Mouse (Mus musculus) heart, embryonic 11.5 days (tissue): ENCODE measurements around the gene Zc3h12c. TPM values are rescaled to one million over a fixed set of nuclear protein-coding genes. Genes with fewer than 3 reads are reported as not detected.

Experiments used
- ATAC-seq: fragments of 200-750 bp; cut with Nextera tagmentation; replicated peaks from 2 replicates; pipeline ENCODE4 v1.8.0; 2017; ENCODE audit warnings: moderate library complexity; ENCODE audit not compliant: insufficient number of reproducible peaks, low FRiP score, low TSS enrichment
- H3K27ac ChIP-seq: fragments of 300-500 bp; sonication (generic); 2 replicates; pipeline ENCODE4 v1.5.1; 2014; ENCODE audit warnings: mild to moderate bottlenecking, low read depth, low read length
- H3K27me3 ChIP-seq: fragments of 300-500 bp; sonication (generic); 2 replicates; pipeline ENCODE4 v1.6.1; 2014; ENCODE audit warnings: mild to moderate bottlenecking, low read length, mixed read lengths; ENCODE audit not compliant: control insufficient read depth, insufficient read depth
- H3K36me3 ChIP-seq: fragments of 300-500 bp; sonication (generic); 2 replicates; pipeline ENCODE4 v1.6.1; 2014; ENCODE audit warnings: mild to moderate bottlenecking, low read length, moderate library complexity, mixed read lengths; ENCODE audit not compliant: control insufficient read depth, insufficient read depth
- H3K4me1 ChIP-seq: fragments of 300-500 bp; sonication (generic); 2 replicates; pipeline ENCODE4 v1.6.1; 2014; ENCODE audit warnings: low read length; ENCODE audit not compliant: control insufficient read depth, insufficient read depth
- H3K4me2 ChIP-seq: fragments of 300-500 bp; sonication (generic); 2 replicates; pipeline ENCODE4 v1.6.1; 2014; ENCODE audit warnings: mild to moderate bottlenecking, moderate library complexity
- H3K4me3 ChIP-seq: fragments of 300-500 bp; sonication (generic); 2 replicates; pipeline ENCODE4 v1.5.1; 2014; ENCODE audit warnings: low read depth, low read length
- H3K9ac ChIP-seq: fragments of 300-500 bp; sonication (generic); 2 replicates; pipeline ENCODE4 v1.6.1; 2014; ENCODE audit warnings: mild to moderate bottlenecking, low read depth, low read length, moderate library complexity
- H3K9me3 ChIP-seq: fragments of 300-500 bp; sonication (generic); replicated peaks from 2 replicates; pipeline ENCODE4 v1.6.1; 2016; ENCODE audit warnings: low read length; ENCODE audit not compliant: control insufficient read depth
- WGBS: fragments of 180-500 bp; shearing (Covaris S2); extraction: QIAGEN DNeasy Blood & Tissue Kit; methylation state at CpG from one replicate; pipeline ENCODE4 v1.1.7; 2014; ENCODE audit not compliant: insufficient replicate concordance; 5-methylcytosine and 5-hydroxymethylcytosine counted together
- polyA plus RNA-seq: library from polyadenylated mRNA; unstranded; fragments of >200 nt; fragmentation: Nextera tagmentation; extraction: Ambion mirVana; gene quantifications from 2 replicates; pipeline ENCODE4 v1.2.1, GENCODE M21; 2014

Gene Zc3h12c
- polyA plus RNA-seq, 1 experiment from 2014 or later = 3.8 TPM

DNA sequence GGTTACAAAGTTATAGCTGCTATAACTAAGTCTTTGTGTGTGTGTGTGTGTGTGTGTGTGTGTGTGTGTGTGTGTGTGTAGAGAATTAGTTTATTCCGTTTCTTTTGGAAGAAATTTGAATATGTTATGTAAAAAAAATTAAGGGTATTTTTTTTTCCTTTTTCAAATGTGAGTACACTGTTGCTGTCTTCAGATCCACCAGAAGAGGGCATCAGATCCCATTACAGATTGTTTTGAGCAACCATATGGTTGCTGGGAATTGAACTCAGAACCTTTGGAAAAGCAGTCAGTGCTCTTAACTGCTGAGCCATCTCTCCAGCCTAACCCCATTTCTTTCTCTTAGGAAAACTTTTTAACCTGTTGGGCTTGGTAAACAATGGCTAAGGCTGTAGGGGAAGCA is 7.9 kb downstream of the Zc3h12c start:
- 77% methylated on average over 1 of the region's 1 CpGs for WGBS
- no peak for ATAC-seq

DNA sequence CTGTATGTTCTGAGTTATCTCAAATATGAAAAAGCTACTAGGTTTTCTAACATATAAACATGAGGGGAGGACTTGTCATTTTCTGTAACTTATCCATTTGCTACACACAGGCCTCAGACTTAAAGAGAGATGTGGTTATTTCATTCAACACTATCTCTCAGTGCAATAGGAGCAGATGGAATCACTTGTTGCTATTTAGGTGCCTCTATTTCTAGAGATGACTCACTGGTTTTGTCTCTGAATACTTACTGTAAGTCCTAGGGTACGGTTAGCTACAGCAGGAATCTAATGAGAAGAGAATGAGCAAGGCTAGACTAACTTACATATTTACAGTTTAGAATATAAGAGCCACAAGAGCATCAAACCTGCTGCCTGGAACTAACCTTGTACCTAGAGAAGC is 9.8 kb downstream of the Zc3h12c start:
- WGBS = 38% methylated on average over 1 of the region's 1 CpGs
- Histone ChIP-seq H3K36me3 (no peaks in the 10 kb centered on the region), H3K9me3 (no peaks in the 10 kb centered on the region), H3K4me1 (peaks cover 8% of the 10 kb centered on the region), H3K27me3 (no peaks in the 10 kb centered on the region), H3K4me3 (no peak overlapping the region), H3K27ac (no peak overlapping the region), H3K4me2 (no peak overlapping the region), H3K9ac (no peak overlapping the region)
- no peak for ATAC-seq

More for the DNA sequence above, 7.9 kb downstream of the Zc3h12c start:
- no peaks in the 10 kb centered on the region for H3K36me3 ChIP-seq
- H3K9me3 ChIP-seq = no peaks in the 10 kb centered on the region
- no peak overlapping the region for H3K27ac ChIP-seq
- H3K4me2 ChIP-seq = no peak overlapping the region
- H3K27me3 ChIP-seq = no peaks in the 10 kb centered on the region
- no peak overlapping the region for H3K4me3 ChIP-seq
- H3K9ac ChIP-seq = no peak overlapping the region
- H3K4me1 ChIP-seq = no peaks in the 10 kb centered on the region

DNA sequence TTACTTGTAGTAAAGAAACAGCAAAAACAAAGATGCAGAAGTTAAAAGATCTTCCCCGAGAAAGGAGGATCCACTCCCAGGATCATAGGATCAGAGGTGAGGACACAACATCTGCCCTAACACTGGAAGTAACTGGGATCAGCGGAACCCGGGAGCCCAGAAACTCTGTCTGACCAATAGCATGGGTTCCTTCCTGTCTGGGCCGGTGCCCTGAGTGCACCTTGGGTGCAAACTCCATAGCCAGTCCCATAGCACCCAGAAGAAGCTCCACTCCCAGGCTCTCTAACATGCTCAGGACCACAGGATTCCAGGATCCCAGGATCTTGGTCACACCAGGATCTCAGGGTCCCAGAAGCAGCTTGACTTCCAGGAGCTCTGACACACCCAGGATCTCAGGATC is 13.0 kb downstream of the Zc3h12c start:
- Histone ChIP-seq H3K9me3 (no peaks in the 10 kb centered on the region), H3K27me3 (no peaks in the 10 kb centered on the region), H3K27ac (no peak overlapping the region), H3K4me2 (no peak overlapping the region), H3K36me3 (no peaks in the 10 kb centered on the region), H3K4me1 (peaks cover 8% of the 10 kb centered on the region), H3K4me3 (no peak overlapping the region), H3K9ac (no peak overlapping the region)
- 75% methylated on average over 4 of the region's 4 CpGs for WGBS
- ATAC-seq = no peak

DNA sequence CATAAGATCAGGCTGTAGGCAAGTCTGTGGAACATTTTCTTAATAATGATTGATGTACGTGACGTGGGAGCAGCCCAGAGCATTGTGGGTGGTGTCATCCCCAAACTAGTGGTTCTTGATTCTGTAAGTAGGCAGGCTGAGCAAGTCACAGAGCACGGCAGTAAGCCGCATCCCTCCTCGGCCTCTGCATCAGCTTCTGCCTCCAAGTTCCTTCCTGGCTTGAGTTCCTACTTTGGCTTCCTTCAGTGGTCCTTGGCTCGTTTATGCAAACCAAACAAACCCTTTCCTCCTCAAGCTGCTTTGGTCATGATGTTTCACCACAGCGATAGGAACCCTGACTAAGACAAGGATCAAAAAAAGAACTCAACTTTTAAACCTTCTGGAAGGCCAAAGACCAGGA is 14.1 kb downstream of the Zc3h12c start:
- H3K9me3 ChIP-seq = no peaks in the 10 kb centered on the region
- H3K9ac ChIP-seq = no peak overlapping the region
- H3K4me2 ChIP-seq = no peak overlapping the region
- peaks cover 8% of the 10 kb centered on the region for H3K4me1 ChIP-seq
- no peak overlapping the region for H3K4me3 ChIP-seq
- H3K27ac ChIP-seq = no peak overlapping the region
- ATAC-seq = no peak
- 66% methylated on average over 7 of the region's 7 CpGs for WGBS
- H3K27me3 ChIP-seq = no peaks in the 10 kb centered on the region
- H3K36me3 ChIP-seq = no peaks in the 10 kb centered on the region

DNA sequence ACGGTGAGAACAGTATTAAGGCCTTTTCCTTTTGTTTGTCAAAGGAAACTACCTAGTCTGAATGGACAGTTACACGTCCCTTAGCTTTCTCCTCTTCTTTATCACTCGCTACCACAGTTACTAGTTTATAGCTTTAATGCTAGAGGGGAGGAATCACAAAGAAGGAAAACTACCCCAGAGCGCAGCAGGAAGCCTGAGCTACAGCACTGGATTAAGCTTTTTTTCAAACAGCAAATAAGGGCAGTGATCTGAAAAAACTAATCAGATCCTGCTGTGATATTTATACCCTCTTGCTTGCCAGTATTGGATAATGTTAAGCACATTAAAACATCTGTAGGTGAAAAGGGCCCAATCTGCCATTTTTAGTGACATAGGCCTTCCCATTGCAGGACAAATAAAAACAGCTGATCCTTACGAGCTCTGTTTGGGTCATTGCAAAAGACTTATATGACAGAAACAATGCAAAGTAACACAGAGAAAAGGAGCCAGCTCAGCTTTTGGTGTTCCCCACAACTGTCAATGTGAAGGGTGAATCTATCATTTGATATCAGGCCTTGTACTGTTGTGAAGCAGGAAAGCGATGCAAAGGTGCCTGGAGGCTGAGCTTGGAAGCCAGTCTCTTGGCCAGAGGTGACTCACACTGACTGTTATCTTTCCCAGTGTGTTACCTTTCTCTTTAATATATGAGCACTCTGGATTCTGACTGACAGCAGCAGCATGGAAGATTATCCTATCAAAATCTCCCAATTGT is 16.1 kb downstream of the Zc3h12c start:
- Histone ChIP-seq H3K4me2 (no peak overlapping the region), H3K9ac (no peak overlapping the region), H3K27me3 (no peaks in the 10 kb centered on the region), H3K27ac (no peak overlapping the region), H3K4me1 (peaks cover 12% of the 10 kb centered on the region), H3K36me3 (no peaks in the 10 kb centered on the region), H3K9me3 (no peaks in the 10 kb centered on the region), H3K4me3 (no peak overlapping the region)
- WGBS = 77% methylated on average over 6 of the region's 6 CpGs
- no peak for ATAC-seq

DNA sequence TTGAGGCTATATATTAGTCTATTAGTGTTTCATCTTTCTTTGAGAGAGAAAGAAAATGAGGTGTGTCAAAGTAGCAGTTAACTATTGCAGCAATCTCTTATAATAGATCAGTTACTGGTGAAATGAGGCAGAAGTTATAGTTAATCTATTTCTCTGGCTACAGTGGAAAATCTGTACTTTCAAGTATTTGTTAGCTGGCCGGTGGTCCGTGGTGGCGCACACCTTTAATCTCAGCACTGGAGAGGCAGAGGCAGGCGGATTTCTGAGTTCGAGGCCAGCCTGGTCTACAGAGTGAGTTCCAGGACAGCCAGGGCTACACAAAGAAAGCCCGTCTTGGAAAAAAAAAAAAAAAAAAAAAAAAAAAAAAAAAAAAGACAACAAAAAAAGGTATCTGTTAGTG is 18.6 kb downstream of the Zc3h12c start:
- H3K27ac ChIP-seq = no peak overlapping the region
- 73% methylated on average over 6 of the region's 6 CpGs for WGBS
- ATAC-seq = no peak

DNA sequence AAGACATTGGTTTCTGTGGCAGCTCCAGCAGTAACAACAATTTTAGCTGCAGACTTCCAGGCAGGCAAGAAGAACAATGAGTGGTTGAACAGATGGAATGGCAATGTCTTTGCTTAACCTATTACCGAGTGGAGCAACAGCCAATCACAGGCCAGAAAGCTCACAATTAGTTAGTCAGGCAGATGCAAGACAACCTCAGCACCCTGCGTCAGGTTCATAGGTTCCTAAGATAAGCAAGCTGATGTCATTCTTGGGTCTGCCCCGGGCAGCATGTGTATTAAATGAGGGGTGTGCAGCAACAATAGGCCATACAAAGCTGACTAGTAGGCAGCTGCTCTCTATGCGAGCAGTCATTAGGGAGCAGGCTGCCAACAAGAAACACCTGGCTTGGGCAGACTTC is 19.1 kb downstream of the Zc3h12c start:
- H3K4me3 ChIP-seq = no peak overlapping the region
- no peak for ATAC-seq

More for the DNA sequence above, 18.6 kb downstream of the Zc3h12c start:
- no peaks in the 10 kb centered on the region for H3K36me3 ChIP-seq
- no peak overlapping the region for H3K4me3 ChIP-seq
- H3K27me3 ChIP-seq = no peaks in the 10 kb centered on the region
- no peak overlapping the region for H3K9ac ChIP-seq
- peaks cover 10% of the 10 kb centered on the region for H3K4me1 ChIP-seq
- H3K4me2 ChIP-seq = no peak overlapping the region
- H3K9me3 ChIP-seq = no peaks in the 10 kb centered on the region

DNA sequence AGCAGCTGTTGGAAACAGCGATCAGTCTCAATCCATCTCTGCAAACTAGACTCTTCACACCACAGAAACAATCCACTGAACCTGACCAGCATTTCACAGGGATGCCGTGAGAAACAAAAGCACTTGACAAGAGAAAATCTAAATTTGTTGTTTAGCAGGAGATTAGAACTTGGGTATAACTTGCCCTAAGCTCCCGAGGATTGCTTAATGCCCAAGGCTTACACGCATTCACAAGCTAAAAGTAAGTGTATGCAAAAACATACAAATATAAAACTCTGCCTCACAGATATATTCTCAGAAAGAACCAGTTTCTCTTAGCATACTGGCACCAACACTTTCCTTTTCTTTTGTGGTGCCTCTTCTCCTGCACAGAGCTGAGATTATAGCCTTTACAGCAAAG is 19.5 kb downstream of the Zc3h12c start:
- H3K27ac ChIP-seq = no peak overlapping the region
- 77% methylated on average over 4 of the region's 4 CpGs for WGBS
- no peak overlapping the region for H3K4me3 ChIP-seq
- H3K4me2 ChIP-seq = no peak overlapping the region
- ATAC-seq = no peak
- no peak overlapping the region for H3K9ac ChIP-seq
- H3K4me1 ChIP-seq = 0 out of 2 replicates have a peak, but pooled peaks cover 4% of the 10 kb centered on the region
- no peaks in the 10 kb centered on the region for H3K9me3 ChIP-seq
- H3K36me3 ChIP-seq = no peaks in the 10 kb centered on the region
- no peaks in the 10 kb centered on the region for H3K27me3 ChIP-seq

More for the DNA sequence above, 19.1 kb downstream of the Zc3h12c start:
- H3K27ac ChIP-seq = no peak overlapping the region
- H3K27me3 ChIP-seq = no peaks in the 10 kb centered on the region
- no peaks in the 10 kb centered on the region for H3K36me3 ChIP-seq
- 40% methylated on average over 4 of the region's 4 CpGs for WGBS
- H3K9me3 ChIP-seq = no peaks in the 10 kb centered on the region
- H3K9ac ChIP-seq = no peak overlapping the region
- H3K4me2 ChIP-seq = no peak overlapping the region
- peaks cover 6% of the 10 kb centered on the region; the same call in 1 of the 2 replicates for H3K4me1 ChIP-seq

DNA sequence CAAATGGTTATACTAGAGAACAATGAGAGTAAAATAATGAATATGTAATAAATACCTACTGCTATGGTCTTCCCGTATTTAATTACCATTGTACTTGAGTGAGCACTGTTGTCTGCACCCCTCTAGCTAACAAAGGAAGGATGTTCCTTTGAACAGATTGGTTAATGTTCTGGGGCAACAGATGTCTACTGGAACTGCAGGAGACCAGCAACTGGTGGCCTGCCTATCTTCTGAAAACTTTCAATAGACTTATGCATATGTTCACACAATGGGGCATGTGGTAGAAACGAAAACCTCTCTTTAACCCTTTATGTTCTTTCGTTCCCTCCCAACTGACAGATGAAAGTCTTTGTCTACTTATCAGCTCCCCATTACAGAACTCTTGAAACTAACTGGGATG is 20.1 kb downstream of the Zc3h12c start:
- H3K27me3 ChIP-seq = no peaks in the 10 kb centered on the region
- H3K4me3 ChIP-seq = no peak overlapping the region
- 67% methylated on average over 3 of the region's 3 CpGs for WGBS

More for the DNA sequence above, 20.1 kb downstream of the Zc3h12c start:
- no peak overlapping the region for H3K9ac ChIP-seq
- H3K4me2 ChIP-seq = no peak overlapping the region
- no peak for ATAC-seq
- no peaks in the 10 kb centered on the region for H3K36me3 ChIP-seq
- H3K9me3 ChIP-seq = no peaks in the 10 kb centered on the region
- H3K27ac ChIP-seq = no peak overlapping the region
- H3K4me1 ChIP-seq = 0 out of 2 replicates have a peak, but pooled peaks cover 4% of the 10 kb centered on the region
